Mouse (Mus musculus): Measurements from ENCODE around the gene Cyb5r1. TPM values are rescaled to one million over a fixed set of nuclear protein-coding genes. Genes with fewer than 3 reads are reported as not detected.
A peak's percentile ranks its signal among the peaks of the same experiment; 100 is the strongest.

The Cyb5r1 gene
- polyA plus RNA-seq (2015; fragmentation: Nextera tagmentation; extraction: Ambion mirVana) = 41.9 and 43.1 TPM in 2 replicates

- under 1% methylated on average over 43 of the region's 43 CpGs for WGBS
- Histone ChIP-seq H3K27ac (peak within 1 kb of the TSS; percentile 56), H3K27me3 (no peaks in the 10 kb centered on the region), H3K9me3 (no peaks in the 10 kb centered on the region), H3K4me2 (replicated peaks) (peak within 1 kb of the TSS; percentile 78), H3K4me3 (peak within 1 kb of the TSS; percentile 70), H3K4me1 (peaks cover 10% of the 10 kb centered on the region), H3K9ac (peak within 1 kb of the TSS; percentile 81), H3K36me3 (peaks cover 31% of the 10 kb centered on the region)
- peak; percentile 99 for ATAC-seq (ENCODE audit: low FRiP score, low read depth)
These were observed at the start of gene Cyb5r1 for GRCm38 (mm10) chr1:134405509-134406413. Cyb5r1 (plus strand) TSS chr1:134405559.

- Histone ChIP-seq H3K4me3 (no peak overlapping the region), H3K9me3 (no peaks in the 10 kb centered on the region), H3K4me2 (replicated peaks) (no peak overlapping the region), H3K27me3 (no peaks in the 10 kb centered on the region), H3K36me3 (peaks cover 75% of the 10 kb centered on the region), H3K9ac (no peak overlapping the region), H3K4me1 (peaks cover 19% of the 10 kb centered on the region), H3K27ac (no peak overlapping the region)
- ATAC-seq (ENCODE audit: low FRiP score, low read depth) = no peak
- 93% methylated on average over 4 of the region's 4 CpGs for WGBS
These were observed 47.9 kb upstream of the Cyb5r1 start for GRCm38 (mm10) chr1:134357461-134357860.

GRCm38 (mm10) chr1:134360656-134361055 lies 44.7 kb upstream of the Cyb5r1 start:
- H3K9ac ChIP-seq = peak overlapping the region; percentile 93

GRCm38 (mm10) chr1:134361195-134361856 lies 44.0 kb upstream of the Cyb5r1 start:
- no peaks in the 10 kb centered on the region for H3K9me3 ChIP-seq
- peak overlapping the region; percentile 73; the same call in 1 of the 2 replicates for H3K27ac ChIP-seq
- H3K9ac ChIP-seq = peak overlapping the region; percentile 93
- peaks cover 20% of the 10 kb centered on the region for H3K4me1 ChIP-seq
- no peaks in the 10 kb centered on the region for H3K27me3 ChIP-seq
- H3K4me3 ChIP-seq = peak overlapping the region; percentile 88
- peaks cover 37% of the 10 kb centered on the region for H3K36me3 ChIP-seq
- 1% methylated on average over 38 of the region's 44 CpGs for WGBS
- H3K4me2 ChIP-seq (replicated peaks) = peak overlapping the region; percentile 86
- peak; percentile 88 for ATAC-seq (ENCODE audit: low FRiP score, low read depth)

More at GRCm38 (mm10) chr1:134360656-134361055, 44.7 kb upstream of the Cyb5r1 start:
- no peak for ATAC-seq (ENCODE audit: low FRiP score, low read depth)
- H3K36me3 ChIP-seq = peaks cover 43% of the 10 kb centered on the region
- 78% methylated on average over 7 of the region's 7 CpGs for WGBS
- H3K27ac ChIP-seq = no peak overlapping the region
- H3K9me3 ChIP-seq = no peaks in the 10 kb centered on the region
- H3K27me3 ChIP-seq = no peaks in the 10 kb centered on the region
- peak overlapping the region; percentile 88 for H3K4me3 ChIP-seq
- H3K4me1 ChIP-seq = peaks cover 20% of the 10 kb centered on the region
- H3K4me2 ChIP-seq (replicated peaks) = peak overlapping the region; percentile 86

- Histone ChIP-seq H3K4me1 (peaks cover 20% of the 10 kb centered on the region), H3K9me3 (no peaks in the 10 kb centered on the region), H3K27ac (peak within 1 kb of the TSS; percentile 73; the same call in 1 of the 2 replicates), H3K27me3 (no peaks in the 10 kb centered on the region), H3K9ac (peak within 1 kb of the TSS; percentile 93), H3K4me2 (replicated peaks) (peak within 1 kb of the TSS; percentile 86), H3K4me3 (peak within 1 kb of the TSS; percentile 88), H3K36me3 (peaks cover 33% of the 10 kb centered on the region)
- under 1% methylated on average over 38 of the region's 38 CpGs for WGBS
- peak; percentile 97 for ATAC-seq (ENCODE audit: low FRiP score, low read depth)
These were observed 43.5 kb upstream of the Cyb5r1 start, which contains the start of gene Tmem183a for GRCm38 (mm10) chr1:134361857-134362212. Tmem183a (minus strand) TSS chr1:134361979.

- Histone ChIP-seq H3K4me3 (no peak overlapping the region), H3K9me3 (no peaks in the 10 kb centered on the region), H3K27me3 (no peaks in the 10 kb centered on the region), H3K4me1 (peaks cover 20% of the 10 kb centered on the region), H3K27ac (no peak overlapping the region), H3K4me2 (replicated peaks) (no peak overlapping the region), H3K9ac (no peak overlapping the region), H3K36me3 (peaks cover 22% of the 10 kb centered on the region)
- no peak for ATAC-seq (ENCODE audit: low FRiP score, low read depth)
- WGBS = 72% methylated on average over 4 of the region's 4 CpGs
These were observed 42.2 kb upstream of the Cyb5r1 start for GRCm38 (mm10) chr1:134363194-134363593.

GRCm38 (mm10) chr1:134365491-134365890 lies 39.9 kb upstream of the Cyb5r1 start:
- 58% methylated on average over 5 of the region's 5 CpGs for WGBS
- no peaks in the 10 kb centered on the region for H3K9me3 ChIP-seq
- peaks cover 2% of the 10 kb centered on the region; the same call in 1 of the 2 replicates for H3K36me3 ChIP-seq
- ATAC-seq (ENCODE audit: low FRiP score, low read depth) = no peak
- no peak overlapping the region for H3K4me2 ChIP-seq (replicated peaks)
- no peaks in the 10 kb centered on the region for H3K27me3 ChIP-seq
- no peak overlapping the region for H3K4me3 ChIP-seq
- no peak overlapping the region for H3K9ac ChIP-seq
- peaks cover 10% of the 10 kb centered on the region for H3K4me1 ChIP-seq
- H3K27ac ChIP-seq = no peak overlapping the region

- Histone ChIP-seq H3K36me3 (no peaks in the 10 kb centered on the region), H3K27me3 (no peaks in the 10 kb centered on the region), H3K4me3 (no peak overlapping the region), H3K9ac (no peak overlapping the region), H3K4me2 (replicated peaks) (no peak overlapping the region), H3K4me1 (no peaks in the 10 kb centered on the region), H3K27ac (no peak overlapping the region), H3K9me3 (0 out of 2 replicates have a peak, but pooled peaks cover 3% of the 10 kb centered on the region)
- no peak for ATAC-seq (ENCODE audit: low FRiP score, low read depth)
- WGBS = 52% methylated on average over 9 of the region's 9 CpGs
These were observed 36.5 kb upstream of the Cyb5r1 start for GRCm38 (mm10) chr1:134368777-134369337.

GRCm38 (mm10) chr1:134374124-134374523 lies 31.2 kb upstream of the Cyb5r1 start:
- H3K36me3 ChIP-seq = no peaks in the 10 kb centered on the region
- WGBS = 65% methylated on average over 2 of the region's 2 CpGs
- no peaks in the 10 kb centered on the region for H3K27me3 ChIP-seq
- no peak overlapping the region for H3K27ac ChIP-seq
- no peaks in the 10 kb centered on the region for H3K4me1 ChIP-seq
- H3K9ac ChIP-seq = no peak overlapping the region
- no peak overlapping the region for H3K4me2 ChIP-seq (replicated peaks)
- H3K4me3 ChIP-seq = no peak overlapping the region
- ATAC-seq (ENCODE audit: low FRiP score, low read depth) = no peak
- H3K9me3 ChIP-seq = 0 out of 2 replicates have a peak, but pooled peaks cover 3% of the 10 kb centered on the region

- no peak overlapping the region for H3K4me3 ChIP-seq
- peaks cover 6% of the 10 kb centered on the region; the same call in 1 of the 2 replicates for H3K27me3 ChIP-seq
- H3K9ac ChIP-seq = no peak overlapping the region
- H3K9me3 ChIP-seq = no peaks in the 10 kb centered on the region
- H3K4me2 ChIP-seq (replicated peaks) = peak overlapping the region; percentile 63; the same call in 1 of the 2 replicates
- no peak for ATAC-seq (ENCODE audit: low FRiP score, low read depth)
- H3K27ac ChIP-seq = no peak overlapping the region
- peaks cover 7% of the 10 kb centered on the region; the same call in 1 of the 2 replicates for H3K4me1 ChIP-seq
- 69% methylated on average over 2 of the region's 2 CpGs for WGBS
- H3K36me3 ChIP-seq = no peaks in the 10 kb centered on the region
These were observed 24.3 kb upstream of the Cyb5r1 start for GRCm38 (mm10) chr1:134381051-134381450.

GRCm38 (mm10) chr1:134381795-134382625 lies 23.3 kb upstream of the Cyb5r1 start:
- Histone ChIP-seq H3K4me1 (peaks cover 7% of the 10 kb centered on the region; the same call in 1 of the 2 replicates), H3K27ac (no peak overlapping the region), H3K4me2 (replicated peaks) (peak overlapping the region; percentile 63), H3K4me3 (peak overlapping the region; percentile 33), H3K27me3 (peaks cover 6% of the 10 kb centered on the region; the same call in 1 of the 2 replicates), H3K36me3 (no peaks in the 10 kb centered on the region), H3K9ac (peak overlapping the region; percentile 56), H3K9me3 (no peaks in the 10 kb centered on the region)
- WGBS = 5% methylated on average over 19 of the region's 19 CpGs
- ATAC-seq (ENCODE audit: low FRiP score, low read depth) = no peak
